Mouse (Mus musculus): ENCODE measurements around the gene Adamtsl5. TPM values are rescaled to one million over a fixed set of nuclear protein-coding genes. Genes with fewer than 3 reads are reported as not detected.

Gene Adamtsl5
- 0.54 and 0.70 TPM in 2 replicates for polyA plus RNA-seq (2014; fragmentation: Nextera tagmentation; extraction: Ambion mirVana)

DNA sequence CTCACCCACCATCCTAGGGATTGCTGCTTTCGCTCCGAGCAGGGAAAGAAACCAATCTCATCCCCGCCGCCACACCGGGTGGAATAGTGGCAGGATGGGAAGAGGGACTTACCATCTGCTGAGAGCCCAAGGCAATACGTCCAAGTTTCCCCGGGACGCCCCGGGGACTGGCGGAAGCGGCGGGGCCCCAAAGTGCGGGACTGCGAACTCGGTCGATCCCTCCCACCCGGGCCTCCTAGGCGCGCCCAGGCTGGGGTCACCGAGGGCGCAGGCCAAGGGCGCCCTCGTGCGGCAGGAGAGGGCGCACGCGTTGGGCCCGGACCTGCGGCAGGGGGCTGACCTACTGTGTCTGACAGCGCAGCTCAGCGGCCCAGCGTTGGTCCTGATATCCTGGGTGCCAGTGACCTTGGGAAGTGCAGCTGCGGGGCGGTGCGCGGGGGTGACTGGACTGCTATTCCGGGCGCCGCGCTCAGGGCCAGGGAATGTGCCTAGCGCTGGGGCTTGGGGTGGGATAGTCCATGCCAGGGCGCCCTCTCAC, at the start of gene Adamtsl5:
Gene Adamtsl5 (minus strand): TSS at position 169 of the 538 bp plus-strand sequence.
- Histone ChIP-seq H3K36me3 (ENCODE audit: control insufficient read depth, insufficient read depth, low read length) (no peaks in the 10 kb centered on the region), H3K9me3 (ENCODE audit: control insufficient read depth, low read length) (no peaks in the 10 kb centered on the region), H3K4me2 (replicated peaks; ENCODE audit: low read depth, low read length) (peak within 1 kb of the TSS; percentile 25), H3K9ac (ENCODE audit: low read depth, low read length) (0 out of 2 replicates have a peak within 1 kb of the TSS, but pooled peaks have one; percentile 16), H3K4me1 (replicated peaks; ENCODE audit: control insufficient read depth, insufficient read depth, low read length) (peaks cover 5% of the 10 kb centered on the region; the same call in 1 of the 2 replicates), H3K27ac (ENCODE audit: low read depth, low read length) (no peak within 1 kb of the TSS), H3K27me3 (ENCODE audit: control insufficient read depth, insufficient read depth, low read length) (peaks cover 89% of the 10 kb centered on the region), H3K4me3 (ENCODE audit: low read depth, low read length) (no peak within 1 kb of the TSS; the same call in 1 of the 2 replicates)
- DNase-seq (ENCODE audit: low spot score) (peak; percentile 79), ATAC-seq (ENCODE audit: low FRiP score) (peak; percentile 33; the same call in 1 of the 2 replicates)
- WGBS: 1% methylated on average over 42 of the region's 42 CpGs

DNA sequence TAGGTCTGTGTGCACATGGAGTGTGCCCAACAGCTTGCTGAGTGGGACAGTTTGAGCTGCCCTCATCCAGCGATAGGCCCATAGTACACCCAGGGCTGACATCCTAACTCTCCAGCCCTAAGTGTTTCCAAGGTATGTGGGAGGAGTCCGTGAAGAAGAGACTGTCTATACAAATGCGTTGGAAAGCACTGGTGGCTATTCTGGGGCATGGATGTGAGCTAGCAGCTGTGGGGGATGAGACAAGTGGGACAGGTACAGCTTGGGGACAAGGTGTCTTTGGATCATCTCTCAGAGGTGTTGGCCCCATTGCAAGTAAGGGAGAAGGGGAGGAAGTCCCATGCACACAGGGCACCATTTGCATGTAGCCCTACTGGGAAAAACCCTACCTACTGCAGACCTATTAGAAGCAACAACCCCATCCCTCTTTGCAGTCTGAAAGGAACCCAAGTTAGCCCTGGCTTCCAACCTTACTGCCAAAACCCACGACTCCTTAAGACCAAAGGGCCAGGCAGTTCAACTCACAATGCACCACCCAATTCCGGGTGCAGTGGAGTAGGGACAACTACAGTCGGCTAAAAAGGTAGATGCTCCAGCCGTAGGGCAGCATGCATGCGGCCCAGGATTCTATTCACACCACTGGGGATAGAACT, 49.4 kb upstream of the Adamtsl5 start:
- no peak for DNase-seq (ENCODE audit: low spot score)
- no peaks in the 10 kb centered on the region for H3K9me3 ChIP-seq (ENCODE audit: control insufficient read depth, low read length)
- H3K4me2 ChIP-seq (replicated peaks; ENCODE audit: low read depth, low read length): peak overlapping the region; percentile 85
- WGBS: 60% methylated on average over 8 of the region's 8 CpGs
- H3K36me3 ChIP-seq (ENCODE audit: control insufficient read depth, insufficient read depth, low read length): peaks cover 14% of the 10 kb centered on the region
- peak overlapping the region; percentile 75 for H3K4me3 ChIP-seq (ENCODE audit: low read depth, low read length)
- H3K4me1 ChIP-seq (replicated peaks; ENCODE audit: control insufficient read depth, insufficient read depth, low read length): peaks cover 14% of the 10 kb centered on the region
- peak overlapping the region; percentile 99; the same call in 1 of the 2 replicates for H3K27ac ChIP-seq (ENCODE audit: low read depth, low read length)
- ATAC-seq (ENCODE audit: low FRiP score): no peak
- H3K9ac ChIP-seq (ENCODE audit: low read depth, low read length): peak overlapping the region; percentile 96
- H3K27me3 ChIP-seq (ENCODE audit: control insufficient read depth, insufficient read depth, low read length): no peaks in the 10 kb centered on the region

DNA sequence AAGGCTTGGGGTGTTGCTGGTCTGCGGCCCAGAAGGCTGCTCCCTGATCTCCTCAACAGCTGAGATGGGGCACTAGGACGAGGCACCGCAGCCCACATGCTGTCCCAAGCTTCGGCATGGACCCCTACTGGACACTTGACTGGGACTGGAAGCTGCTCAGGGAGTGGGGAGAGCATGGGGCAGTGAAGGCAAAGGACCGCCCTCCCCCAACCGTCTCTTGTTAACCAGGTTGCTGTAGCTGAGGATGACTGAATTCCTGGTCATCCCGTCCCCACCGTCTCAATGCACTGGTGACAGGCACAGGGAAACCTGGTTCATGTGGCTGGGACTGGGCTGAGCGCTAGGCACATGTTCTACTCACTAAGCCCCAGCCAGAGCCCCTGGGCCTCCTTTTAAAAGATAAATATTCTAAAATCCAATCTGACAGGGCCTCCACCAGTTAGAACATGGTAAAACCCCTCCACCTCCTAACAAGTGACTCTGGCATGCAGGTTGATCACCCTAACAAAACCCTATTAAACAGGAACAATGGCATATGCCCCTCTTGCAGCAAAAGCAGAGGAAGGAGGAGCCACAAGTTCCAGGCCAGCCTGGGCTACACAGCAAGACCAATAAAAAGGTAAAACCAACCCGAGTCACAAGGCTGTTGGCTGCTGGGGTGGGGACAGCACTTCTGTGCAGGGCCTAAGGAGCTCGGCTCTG, 48.8 kb upstream of the Adamtsl5 start:
- Histone ChIP-seq H3K9me3 (ENCODE audit: control insufficient read depth, low read length) (no peaks in the 10 kb centered on the region), H3K4me1 (replicated peaks; ENCODE audit: control insufficient read depth, insufficient read depth, low read length) (peaks cover 14% of the 10 kb centered on the region), H3K4me3 (ENCODE audit: low read depth, low read length) (peak overlapping the region; percentile 75), H3K36me3 (ENCODE audit: control insufficient read depth, insufficient read depth, low read length) (peaks cover 20% of the 10 kb centered on the region), H3K27me3 (ENCODE audit: control insufficient read depth, insufficient read depth, low read length) (no peaks in the 10 kb centered on the region), H3K4me2 (replicated peaks; ENCODE audit: low read depth, low read length) (peak overlapping the region; percentile 85), H3K9ac (ENCODE audit: low read depth, low read length) (peak overlapping the region; percentile 96), H3K27ac (ENCODE audit: low read depth, low read length) (peak overlapping the region; percentile 99; the same call in 1 of the 2 replicates)
- WGBS: 89% methylated on average over 11 of the region's 11 CpGs
- ATAC-seq (ENCODE audit: low FRiP score) (no peak), DNase-seq (ENCODE audit: low spot score) (no peak)

DNA sequence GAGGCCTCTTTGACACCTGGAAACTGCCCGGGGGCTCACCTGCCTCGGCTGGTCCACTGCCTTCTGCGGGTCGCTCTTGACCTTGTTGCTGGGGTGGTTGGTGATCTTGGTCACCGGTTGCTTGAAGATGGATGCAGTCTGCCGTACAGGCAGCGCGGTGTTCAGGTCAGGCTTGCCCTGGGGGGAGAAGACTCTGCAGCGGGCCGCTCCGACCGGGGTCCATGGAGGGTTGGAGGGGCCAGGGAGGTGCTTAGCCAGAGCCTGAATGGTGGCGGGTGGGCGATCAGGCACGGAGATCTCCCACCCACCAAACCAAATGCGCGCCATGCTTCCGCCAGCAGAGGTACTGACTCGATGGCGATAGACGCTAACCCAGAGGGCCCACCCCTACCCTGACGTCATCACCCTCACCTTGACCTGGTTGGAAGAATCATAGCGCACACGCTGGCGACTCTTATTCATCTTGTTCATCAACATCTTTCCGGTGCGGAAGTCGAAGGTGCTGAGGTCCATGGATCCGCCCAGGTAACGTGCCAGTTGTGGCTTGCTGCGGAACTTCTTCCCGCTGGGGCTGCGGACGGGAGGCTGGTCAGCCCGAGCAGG, 46.9 kb upstream of the Adamtsl5 start:
- no peaks in the 10 kb centered on the region for H3K27me3 ChIP-seq (ENCODE audit: control insufficient read depth, insufficient read depth, low read length)
- ATAC-seq (ENCODE audit: low FRiP score): no peak
- H3K27ac ChIP-seq (ENCODE audit: low read depth, low read length): no peak overlapping the region
- H3K4me1 ChIP-seq (replicated peaks; ENCODE audit: control insufficient read depth, insufficient read depth, low read length): peaks cover 10% of the 10 kb centered on the region
- H3K36me3 ChIP-seq (ENCODE audit: control insufficient read depth, insufficient read depth, low read length): peaks cover 20% of the 10 kb centered on the region
- WGBS: 93% methylated on average over 35 of the region's 35 CpGs
- no peak overlapping the region for H3K9ac ChIP-seq (ENCODE audit: low read depth, low read length)
- no peaks in the 10 kb centered on the region for H3K9me3 ChIP-seq (ENCODE audit: control insufficient read depth, low read length)
- no peak overlapping the region for H3K4me2 ChIP-seq (replicated peaks; ENCODE audit: low read depth, low read length)
- no peak overlapping the region for H3K4me3 ChIP-seq (ENCODE audit: low read depth, low read length)
- no peak for DNase-seq (ENCODE audit: low spot score)

DNA sequence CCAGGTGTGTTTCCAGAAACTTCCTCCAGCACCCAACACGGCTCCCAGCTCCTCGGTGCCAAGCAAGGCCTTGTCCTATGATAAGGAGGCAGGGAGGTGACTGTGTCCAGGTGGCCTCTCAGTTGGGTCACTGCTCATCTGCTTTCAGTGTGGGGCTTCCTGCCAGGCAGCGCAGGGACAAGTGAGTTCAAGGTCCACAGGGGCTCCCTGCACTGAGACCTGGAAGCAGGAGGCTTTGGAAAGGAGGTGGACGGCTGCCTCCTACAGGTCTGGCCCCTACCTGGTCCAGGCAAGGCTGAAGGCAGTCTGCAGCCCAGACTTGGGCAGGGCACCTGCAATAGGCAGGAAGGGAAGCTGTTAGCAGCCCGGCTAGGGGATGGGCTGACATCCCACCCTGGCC, 44.5 kb upstream of the Adamtsl5 start:
- Histone ChIP-seq H3K27me3 (ENCODE audit: control insufficient read depth, insufficient read depth, low read length) (no peaks in the 10 kb centered on the region), H3K4me3 (ENCODE audit: low read depth, low read length) (no peak overlapping the region), H3K36me3 (ENCODE audit: control insufficient read depth, insufficient read depth, low read length) (peaks cover 20% of the 10 kb centered on the region), H3K9ac (ENCODE audit: low read depth, low read length) (no peak overlapping the region), H3K4me1 (replicated peaks; ENCODE audit: control insufficient read depth, insufficient read depth, low read length) (peaks cover 5% of the 10 kb centered on the region), H3K27ac (ENCODE audit: low read depth, low read length) (no peak overlapping the region), H3K9me3 (ENCODE audit: control insufficient read depth, low read length) (no peaks in the 10 kb centered on the region), H3K4me2 (replicated peaks; ENCODE audit: low read depth, low read length) (no peak overlapping the region)
- no peak for ATAC-seq (ENCODE audit: low FRiP score)
- 92% methylated on average over 5 of the region's 5 CpGs for WGBS
- DNase-seq (ENCODE audit: low spot score): no peak

DNA sequence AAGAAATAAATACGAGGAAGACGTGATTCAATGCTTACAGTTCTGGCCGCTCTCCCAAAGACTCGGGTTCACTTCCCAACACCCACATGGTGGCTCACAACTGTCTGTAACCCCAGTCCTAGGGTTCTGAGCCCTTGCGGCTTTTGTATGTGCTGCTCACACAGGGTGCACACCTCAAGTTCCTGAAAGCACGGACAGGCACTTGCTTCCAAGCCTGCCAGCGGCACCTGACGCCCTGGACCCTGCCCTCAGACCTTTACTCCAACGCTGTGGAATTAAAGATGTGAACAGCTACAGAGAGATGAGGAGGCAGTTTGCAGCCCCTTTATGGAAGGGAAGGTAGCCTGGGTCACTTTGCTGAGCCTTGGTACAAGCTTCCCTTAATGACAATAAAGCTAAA, 42.5 kb upstream of the Adamtsl5 start:
- Histone ChIP-seq H3K4me3 (ENCODE audit: low read depth, low read length) (no peak overlapping the region), H3K27ac (ENCODE audit: low read depth, low read length) (no peak overlapping the region)

DNA sequence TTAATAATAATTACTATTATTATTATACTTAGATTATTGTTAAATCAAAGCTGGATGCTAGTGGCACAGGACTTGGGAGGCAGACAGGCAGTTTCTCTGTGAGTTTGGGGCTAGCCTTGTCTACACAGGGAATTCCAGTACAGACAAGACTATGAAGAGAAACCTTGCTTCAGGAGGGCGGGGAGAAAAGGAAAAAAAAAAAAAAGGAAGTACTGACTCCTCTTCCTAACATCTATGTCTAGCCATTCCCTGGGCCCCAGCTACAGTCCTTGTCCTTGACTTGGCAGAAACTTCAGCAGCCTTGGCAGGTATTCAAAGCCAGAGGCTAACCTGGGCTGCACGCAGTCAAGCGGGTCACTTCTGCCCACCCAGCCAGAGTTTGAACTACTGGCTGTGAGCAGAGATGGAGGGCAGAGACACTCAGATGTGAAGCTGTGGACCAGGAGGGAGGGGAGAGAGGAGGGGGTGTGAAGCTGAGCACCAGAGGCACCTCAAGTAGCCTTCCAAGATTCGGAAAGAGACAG, 41.0 kb upstream of the Adamtsl5 start:
- H3K9ac ChIP-seq (ENCODE audit: low read depth, low read length): no peak overlapping the region
- H3K9me3 ChIP-seq (ENCODE audit: control insufficient read depth, low read length): no peaks in the 10 kb centered on the region
- no peak overlapping the region for H3K4me2 ChIP-seq (replicated peaks; ENCODE audit: low read depth, low read length)
- no peak for ATAC-seq (ENCODE audit: low FRiP score)
- H3K27me3 ChIP-seq (ENCODE audit: control insufficient read depth, insufficient read depth, low read length): no peaks in the 10 kb centered on the region
- no peak for DNase-seq (ENCODE audit: low spot score)
- no peak overlapping the region for H3K4me3 ChIP-seq (ENCODE audit: low read depth, low read length)
- peaks cover 15% of the 10 kb centered on the region for H3K36me3 ChIP-seq (ENCODE audit: control insufficient read depth, insufficient read depth, low read length)
- WGBS: 80% methylated on average over 4 of the region's 4 CpGs
- no peak overlapping the region for H3K27ac ChIP-seq (ENCODE audit: low read depth, low read length)
- H3K4me1 ChIP-seq (replicated peaks; ENCODE audit: control insufficient read depth, insufficient read depth, low read length): peaks cover 4% of the 10 kb centered on the region

More for the DNA sequence above, 42.5 kb upstream of the Adamtsl5 start:
- no peak for DNase-seq (ENCODE audit: low spot score)
- Histone ChIP-seq H3K36me3 (ENCODE audit: control insufficient read depth, insufficient read depth, low read length) (peaks cover 20% of the 10 kb centered on the region), H3K9ac (ENCODE audit: low read depth, low read length) (no peak overlapping the region), H3K4me1 (replicated peaks; ENCODE audit: control insufficient read depth, insufficient read depth, low read length) (no peaks in the 10 kb centered on the region), H3K4me2 (replicated peaks; ENCODE audit: low read depth, low read length) (no peak overlapping the region), H3K9me3 (ENCODE audit: control insufficient read depth, low read length) (no peaks in the 10 kb centered on the region), H3K27me3 (ENCODE audit: control insufficient read depth, insufficient read depth, low read length) (no peaks in the 10 kb centered on the region)
- no peak for ATAC-seq (ENCODE audit: low FRiP score)
- 91% methylated on average over 9 of the region's 9 CpGs for WGBS

DNA sequence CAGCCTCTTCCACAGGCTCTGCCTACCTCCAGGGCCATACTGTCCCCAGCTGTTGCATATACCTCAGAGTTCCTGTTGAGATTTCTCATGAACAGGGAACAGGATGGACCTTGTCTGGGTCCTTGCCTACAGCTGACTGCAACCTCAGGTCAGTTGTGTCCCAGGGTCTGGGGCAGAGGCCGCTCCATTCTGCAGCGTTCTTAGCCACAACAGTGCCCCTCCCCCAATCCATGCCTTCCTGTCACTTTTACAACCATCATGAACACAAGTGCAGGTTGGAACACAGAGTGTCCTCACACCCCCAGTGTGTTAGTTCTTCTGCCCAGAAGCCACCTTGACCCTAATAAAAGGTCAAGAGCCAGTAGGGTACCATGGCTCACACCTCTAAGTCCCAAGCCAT, 40.5 kb upstream of the Adamtsl5 start:
- Histone ChIP-seq H3K4me2 (replicated peaks; ENCODE audit: low read depth, low read length) (no peak overlapping the region), H3K4me3 (ENCODE audit: low read depth, low read length) (no peak overlapping the region), H3K4me1 (replicated peaks; ENCODE audit: control insufficient read depth, insufficient read depth, low read length) (peaks cover 9% of the 10 kb centered on the region), H3K9ac (ENCODE audit: low read depth, low read length) (no peak overlapping the region), H3K27me3 (ENCODE audit: control insufficient read depth, insufficient read depth, low read length) (no peaks in the 10 kb centered on the region), H3K36me3 (ENCODE audit: control insufficient read depth, insufficient read depth, low read length) (peaks cover 19% of the 10 kb centered on the region), H3K9me3 (ENCODE audit: control insufficient read depth, low read length) (no peaks in the 10 kb centered on the region), H3K27ac (ENCODE audit: low read depth, low read length) (no peak overlapping the region)
- no peak for ATAC-seq (ENCODE audit: low FRiP score)
- no peak for DNase-seq (ENCODE audit: low spot score)
- 25% methylated on average over 2 of the region's 2 CpGs for WGBS

Data from hindbrain, embryonic 11.5 days (tissue).